Mouse (Mus musculus): ENCODE results near the gene Rarres2. TPM values are rescaled to one million over a fixed set of nuclear protein-coding genes. Genes with fewer than 3 reads are reported as not detected.
"Not testable (repeated sequence)": the region's sequence is repeated elsewhere in the genome, so short reads cannot be mapped to it uniquely, and the experiment has no call there.

Rarres2 gene
- polyA plus RNA-seq, 1 experiment: 9.2 TPM

DNA sequence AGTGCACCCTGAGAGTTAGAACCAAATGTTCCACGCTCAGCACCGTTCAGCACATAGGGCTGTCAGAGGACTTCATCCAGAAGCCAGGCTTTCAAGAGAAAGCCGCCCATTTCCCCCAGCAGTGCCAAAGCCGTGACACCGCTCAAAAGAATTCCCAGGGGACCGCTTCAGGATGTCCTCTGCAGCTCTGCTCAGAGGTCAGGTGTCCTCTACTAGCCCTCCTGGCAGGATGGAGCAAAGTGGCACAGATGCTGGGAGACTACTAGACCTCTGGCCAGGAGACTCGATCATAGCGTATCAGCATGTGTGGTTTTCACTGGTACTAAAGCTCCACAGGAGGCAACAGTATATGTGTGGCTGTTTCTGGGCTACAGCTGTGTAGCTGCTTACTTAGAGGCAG, 37.7 kb downstream of the Rarres2 start:
- TF ChIP-seq CTCF (IDR thresholded peaks at IDR 0.05; ENCODE audit: control insufficient read depth, insufficient read depth, low read length) (no peak), POLR2A (IDR thresholded peaks at IDR 0.05; ENCODE audit: borderline replicate concordance, control insufficient read depth, low read depth, low read length) (no peak)
- no peaks in the 10 kb centered on the region for H3K4me1 ChIP-seq (ENCODE audit: control insufficient read depth, insufficient read depth, low read length)
- WGBS: 86% methylated on average over 8 of the region's 8 CpGs

DNA sequence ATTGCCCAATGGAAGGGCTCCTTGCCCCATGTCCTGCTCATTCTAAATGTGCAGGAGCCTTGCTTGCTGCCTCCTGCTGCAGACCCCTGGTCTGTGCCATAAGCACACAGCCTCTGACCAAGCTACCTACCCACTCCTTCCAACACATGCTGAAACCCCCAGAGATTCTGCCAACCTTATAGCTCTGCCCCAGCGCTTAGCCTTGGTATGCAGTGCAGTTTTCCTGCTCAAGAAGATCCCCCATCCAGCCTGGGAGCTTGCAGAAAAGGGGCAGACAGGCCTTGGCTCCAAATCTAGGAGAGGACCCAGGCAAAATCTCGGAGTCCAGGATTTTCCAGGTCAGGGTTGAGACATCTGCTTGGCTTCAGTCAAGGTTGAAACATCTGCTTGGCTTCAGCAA, 39.1 kb downstream of the Rarres2 start:
- H3K4me3 ChIP-seq (replicated peaks; ENCODE audit: control insufficient read depth, low read depth, low read length): no peak overlapping the region
- WGBS: 72% methylated on average over 2 of the region's 2 CpGs
- no peaks in the 10 kb centered on the region for H3K4me1 ChIP-seq (ENCODE audit: control insufficient read depth, insufficient read depth, low read length)
- H3K27ac ChIP-seq (ENCODE audit: control insufficient read depth, insufficient read depth, low read depth, low read length, poor library complexity): no peak overlapping the region
- no peak for TF ChIP-seq POLR2A (IDR thresholded peaks at IDR 0.05; ENCODE audit: borderline replicate concordance, control insufficient read depth, low read depth, low read length)
- no peak for TF ChIP-seq CTCF (IDR thresholded peaks at IDR 0.05; ENCODE audit: control insufficient read depth, insufficient read depth, low read length)

More for the DNA sequence above, 37.7 kb downstream of the Rarres2 start:
- no peak overlapping the region for H3K27ac ChIP-seq (ENCODE audit: control insufficient read depth, insufficient read depth, low read depth, low read length, poor library complexity)
- no peak overlapping the region for H3K4me3 ChIP-seq (replicated peaks; ENCODE audit: control insufficient read depth, low read depth, low read length)

DNA sequence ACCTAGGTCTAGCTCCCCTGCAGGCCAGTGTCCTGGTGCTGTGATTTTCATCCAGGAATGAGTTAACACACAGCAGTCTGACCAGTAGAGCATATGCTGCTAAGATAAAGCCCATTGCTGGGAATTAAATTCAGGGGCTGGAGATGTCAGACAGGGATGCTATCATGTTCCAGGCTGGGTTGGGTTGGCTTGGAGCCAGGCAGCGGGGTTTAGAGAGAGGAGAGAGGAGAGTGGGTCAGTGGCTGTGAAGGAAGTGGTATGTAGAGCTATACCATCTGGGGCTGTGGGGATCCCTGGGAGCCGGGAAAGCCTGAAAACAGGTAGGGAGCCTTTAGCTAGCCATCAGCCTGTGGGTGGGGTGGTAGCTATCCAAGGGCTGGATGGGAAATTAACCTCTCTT, 41.7 kb downstream of the Rarres2 start:
- 28% methylated on average over 2 of the region's 2 CpGs for WGBS
- no peaks in the 10 kb centered on the region for H3K4me1 ChIP-seq (ENCODE audit: control insufficient read depth, insufficient read depth, low read length)
- TF ChIP-seq POLR2A (IDR thresholded peaks at IDR 0.05; ENCODE audit: borderline replicate concordance, control insufficient read depth, low read depth, low read length) (no peak), CTCF (IDR thresholded peaks at IDR 0.05; ENCODE audit: control insufficient read depth, insufficient read depth, low read length) (no peak)
- H3K4me3 ChIP-seq (replicated peaks; ENCODE audit: control insufficient read depth, low read depth, low read length): no peak overlapping the region
- H3K27ac ChIP-seq (ENCODE audit: control insufficient read depth, insufficient read depth, low read depth, low read length, poor library complexity): no peak overlapping the region

DNA sequence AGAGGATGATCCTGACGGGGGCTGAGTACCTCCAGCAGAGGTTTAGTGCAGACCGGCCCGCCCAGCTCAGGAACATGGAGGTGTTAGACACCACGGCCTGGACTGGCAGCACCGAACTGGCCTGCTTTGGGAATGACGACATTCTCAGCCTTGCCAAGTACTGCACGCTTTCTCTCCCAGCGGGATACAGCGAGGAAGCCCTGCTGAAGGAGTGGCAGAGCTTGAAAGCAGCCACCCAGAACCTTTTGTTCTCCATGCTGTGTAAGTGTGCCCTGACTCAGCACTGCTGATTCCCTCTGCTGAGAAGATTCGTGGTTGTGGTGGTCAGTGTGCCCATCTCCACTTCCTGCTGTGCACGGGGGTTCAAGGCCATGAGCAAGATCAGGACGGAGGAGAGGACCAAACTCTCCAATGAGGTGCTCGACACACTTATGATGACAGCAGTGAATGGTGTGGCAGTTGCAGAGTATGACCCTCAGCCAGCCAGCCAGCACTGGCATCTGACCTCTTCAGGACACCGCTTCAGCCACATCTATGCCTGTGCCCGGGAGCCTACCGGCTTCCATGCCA, 42.6 kb downstream of the Rarres2 start:
- H3K4me3 ChIP-seq (replicated peaks; ENCODE audit: control insufficient read depth, low read depth, low read length): no peak overlapping the region
- H3K4me1 ChIP-seq (ENCODE audit: control insufficient read depth, insufficient read depth, low read length): no peaks in the 10 kb centered on the region
- TF ChIP-seq CTCF (IDR thresholded peaks at IDR 0.05; ENCODE audit: control insufficient read depth, insufficient read depth, low read length) (no peak), POLR2A (IDR thresholded peaks at IDR 0.05; ENCODE audit: borderline replicate concordance, control insufficient read depth, low read depth, low read length) (no peak)
- no peak overlapping the region for H3K27ac ChIP-seq (ENCODE audit: control insufficient read depth, insufficient read depth, low read depth, low read length, poor library complexity)
- 68% methylated on average over 16 of the region's 16 CpGs for WGBS

DNA sequence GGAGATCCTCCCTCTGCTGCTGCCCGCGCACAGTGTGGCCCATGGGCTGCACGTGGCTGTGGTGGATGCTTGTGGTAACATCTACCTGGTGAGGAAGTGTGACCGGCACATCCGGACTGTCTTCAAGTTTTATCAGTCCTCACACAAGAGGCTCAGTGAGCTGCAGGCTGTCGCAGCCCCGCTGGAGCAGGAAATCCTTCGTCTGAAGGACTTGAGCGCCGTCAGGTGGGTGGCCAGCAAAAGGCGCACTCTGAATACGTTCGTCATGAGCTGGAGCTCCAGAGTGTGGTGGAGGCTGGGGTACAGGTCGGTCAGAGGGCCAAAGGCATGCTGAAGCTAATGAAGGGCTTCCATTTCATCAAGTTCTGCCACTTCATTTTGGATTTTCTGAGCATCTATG, 43.3 kb downstream of the Rarres2 start:
- WGBS: 40% methylated on average over 14 of the region's 14 CpGs
- TF ChIP-seq POLR2A (IDR thresholded peaks at IDR 0.05; ENCODE audit: borderline replicate concordance, control insufficient read depth, low read depth, low read length) (no peak), CTCF (IDR thresholded peaks at IDR 0.05; ENCODE audit: control insufficient read depth, insufficient read depth, low read length) (peak; percentile 9; the same call in 1 of the 2 replicates)
- no peaks in the 10 kb centered on the region for H3K4me1 ChIP-seq (ENCODE audit: control insufficient read depth, insufficient read depth, low read length)
- no peak overlapping the region for H3K4me3 ChIP-seq (replicated peaks; ENCODE audit: control insufficient read depth, low read depth, low read length)
- no peak overlapping the region for H3K27ac ChIP-seq (ENCODE audit: control insufficient read depth, insufficient read depth, low read depth, low read length, poor library complexity)

DNA sequence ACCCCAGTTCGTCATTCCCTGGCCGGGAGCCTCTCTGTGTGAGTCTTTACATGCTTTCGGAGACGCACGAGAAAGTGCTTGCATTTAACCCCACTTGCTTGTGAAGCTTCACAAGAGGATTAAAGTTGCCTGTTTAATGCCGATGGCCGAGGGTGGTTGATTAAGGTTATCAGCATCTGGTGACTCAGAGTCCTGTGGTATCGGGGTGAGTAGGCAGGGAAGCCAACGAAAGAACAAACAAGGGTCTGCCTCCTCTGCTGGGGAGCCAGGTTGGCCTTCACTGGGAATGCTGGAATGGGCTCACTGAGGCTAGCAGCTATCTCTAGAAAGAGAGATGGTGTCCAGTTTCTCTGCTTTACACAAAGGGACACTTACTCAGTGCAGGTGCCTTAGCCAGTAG, 44.7 kb downstream of the Rarres2 start:
- no peak for TF ChIP-seq CTCF (IDR thresholded peaks at IDR 0.05; ENCODE audit: control insufficient read depth, insufficient read depth, low read length)
- no peak for TF ChIP-seq POLR2A (IDR thresholded peaks at IDR 0.05; ENCODE audit: borderline replicate concordance, control insufficient read depth, low read depth, low read length)
- H3K27ac ChIP-seq (ENCODE audit: control insufficient read depth, insufficient read depth, low read depth, low read length, poor library complexity): no peak overlapping the region
- 84% methylated on average over 9 of the region's 9 CpGs for WGBS
- H3K4me3 ChIP-seq (replicated peaks; ENCODE audit: control insufficient read depth, low read depth, low read length): no peak overlapping the region
- H3K4me1 ChIP-seq (ENCODE audit: control insufficient read depth, insufficient read depth, low read length): no peaks in the 10 kb centered on the region

DNA sequence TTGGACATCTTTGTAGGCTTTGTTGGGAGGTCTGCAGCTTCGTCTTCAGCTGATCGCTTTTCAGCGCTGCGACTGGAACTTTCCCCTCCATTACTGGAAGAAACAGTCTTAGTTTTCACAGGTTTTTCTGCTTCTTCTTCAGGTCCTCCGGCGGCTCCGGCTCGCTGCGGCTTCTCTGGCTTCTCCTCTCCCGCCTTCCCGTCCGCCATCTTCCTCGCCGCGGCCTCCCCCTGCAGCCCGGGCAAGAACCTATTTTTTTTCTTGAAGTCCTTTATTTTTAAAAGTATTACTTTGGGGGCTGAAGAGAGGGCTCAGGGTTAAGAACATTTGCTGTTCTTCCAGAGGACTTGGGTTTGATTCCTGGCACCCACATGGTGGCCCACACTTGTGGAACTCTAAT, 47.7 kb downstream of the Rarres2 start:
- 94% methylated on average over 16 of the region's 16 CpGs for WGBS
- not testable (repeated sequence) for H3K4me3 ChIP-seq (replicated peaks; ENCODE audit: control insufficient read depth, low read depth, low read length)

More for the DNA sequence above, 47.7 kb downstream of the Rarres2 start:
- H3K4me1 ChIP-seq (ENCODE audit: control insufficient read depth, insufficient read depth, low read length); H3K27ac ChIP-seq (ENCODE audit: control insufficient read depth, insufficient read depth, low read depth, low read length, poor library complexity): not testable (repeated sequence)

Other genes with a start within 250 kb of the Rarres2 start
- 1.7 and 5.7 TPM in 2 replicates for gene Krba1, start 177.2 kb downstream of the Rarres2 start, polyA plus RNA-seq (2011; ENCODE audit: insufficient read depth, insufficient read length, low replicate concordance, missing spikeins)
- 3.2 and 9.0 TPM in 2 replicates for gene Zfp467, start 127.0 kb downstream of the Rarres2 start, polyA plus RNA-seq (2011; ENCODE audit: insufficient read depth, insufficient read length, low replicate concordance, missing spikeins)
- gene Sspo, start 124.6 kb downstream of the Rarres2 start, polyA plus RNA-seq (2011; ENCODE audit: insufficient read depth, insufficient read length, low replicate concordance, missing spikeins): 0.25 and 0.27 TPM in 2 replicates
- 2.2 TPM in 1 of 2 replicates, not detected in the other for gene Atp6v0e2, start 35.2 kb downstream of the Rarres2 start, polyA plus RNA-seq (2011; ENCODE audit: insufficient read depth, insufficient read length, low replicate concordance, missing spikeins)
- 2.2 and 4.9 TPM in 2 replicates for gene Lrrc61, start 18.0 kb downstream of the Rarres2 start, polyA plus RNA-seq (2011; ENCODE audit: insufficient read depth, insufficient read length, low replicate concordance, missing spikeins)
- gene Gm45021, start 16.8 kb upstream of the Rarres2 start, polyA plus RNA-seq (2011; ENCODE audit: insufficient read depth, insufficient read length, low replicate concordance, missing spikeins): not detected in 2 replicates
- gene Repin1, start 21.1 kb upstream of the Rarres2 start, polyA plus RNA-seq (2011; ENCODE audit: insufficient read depth, insufficient read length, low replicate concordance, missing spikeins): 3.4 and 5.5 TPM in 2 replicates
- not detected in 2 replicates for gene Gm44965, start 21.2 kb upstream of the Rarres2 start, polyA plus RNA-seq (2011; ENCODE audit: insufficient read depth, insufficient read length, low replicate concordance, missing spikeins)
- 0.40 and 1.1 TPM in 2 replicates for gene Zfp775, start 29.3 kb upstream of the Rarres2 start, polyA plus RNA-seq (2011; ENCODE audit: insufficient read depth, insufficient read length, low replicate concordance, missing spikeins)
- 1.2 TPM in 1 of 2 replicates, not detected in the other for gene AI854703, start 54.0 kb upstream of the Rarres2 start, polyA plus RNA-seq (2011; ENCODE audit: insufficient read depth, insufficient read length, low replicate concordance, missing spikeins)
- 8.3 and 15.1 TPM in 2 replicates for gene Gimap8, start 74.4 kb upstream of the Rarres2 start, polyA plus RNA-seq (2011; ENCODE audit: insufficient read depth, insufficient read length, low replicate concordance, missing spikeins)
- 13.5 and 26.0 TPM in 2 replicates for gene Gimap9, start 103.3 kb upstream of the Rarres2 start, polyA plus RNA-seq (2011; ENCODE audit: insufficient read depth, insufficient read length, low replicate concordance, missing spikeins)
- gene Gimap4, start 111.8 kb upstream of the Rarres2 start, polyA plus RNA-seq (2011; ENCODE audit: insufficient read depth, insufficient read length, low replicate concordance, missing spikeins): 20.7 and 41.0 TPM in 2 replicates
- gene Gimap6, start 135.4 kb upstream of the Rarres2 start, polyA plus RNA-seq (2011; ENCODE audit: insufficient read depth, insufficient read length, low replicate concordance, missing spikeins): 45.1 and 77.9 TPM in 2 replicates
- 15.2 TPM in 1 of 2 replicates, not detected in the other for gene Gm28053, start 145.8 kb upstream of the Rarres2 start, polyA plus RNA-seq (2011; ENCODE audit: insufficient read depth, insufficient read length, low replicate concordance, missing spikeins)
- 3.6 and 5.2 TPM in 2 replicates for gene Gimap7, start 145.8 kb upstream of the Rarres2 start, polyA plus RNA-seq (2011; ENCODE audit: insufficient read depth, insufficient read length, low replicate concordance, missing spikeins)
- gene Gimap1, start 166.3 kb upstream of the Rarres2 start, polyA plus RNA-seq (2011; ENCODE audit: insufficient read depth, insufficient read length, low replicate concordance, missing spikeins): 19.3 and 26.4 TPM in 2 replicates
- 4.7 and 7.9 TPM in 2 replicates for gene Gimap5, start 173.4 kb upstream of the Rarres2 start, polyA plus RNA-seq (2011; ENCODE audit: insufficient read depth, insufficient read length, low replicate concordance, missing spikeins)
- 15.3 and 36.7 TPM in 2 replicates for gene Gimap3, start 198.1 kb upstream of the Rarres2 start, polyA plus RNA-seq (2011; ENCODE audit: insufficient read depth, insufficient read length, low replicate concordance, missing spikeins)

Measured in bone marrow, adult 2 months (tissue).